Mouse (Mus musculus) lung, embryonic 14.5 days (tissue): Measurements from ENCODE around the gene Exd2. TPM values are rescaled to one million over a fixed set of nuclear protein-coding genes. Genes with fewer than 3 reads are reported as not detected.

Source experiments
- ATAC-seq: fragments of 200-750 bp; cut with Nextera tagmentation; 2 replicates; pipeline ENCODE4 v1.8.0; 2017; ENCODE audit warnings: mild to moderate bottlenecking, moderate TSS enrichment, moderate library complexity; ENCODE audit not compliant: insufficient read depth
- DNase-seq: peaks from one replicate; pipeline ENCODE4 v3.0.0-alpha.2; 2015
- H3K27ac ChIP-seq: fragments of 300-500 bp; sonication (generic); 2 replicates; pipeline ENCODE4 v1.5.1; 2014; ENCODE audit warnings: low read depth, mild to moderate bottlenecking, moderate library complexity
- H3K27me3 ChIP-seq: fragments of 300-500 bp; sonication (generic); 2 replicates; pipeline ENCODE4 v1.6.1; 2014; ENCODE audit warnings: low read length, control low read depth; ENCODE audit not compliant: insufficient read depth
- H3K36me3 ChIP-seq: fragments of 300-500 bp; sonication (generic); 2 replicates; pipeline ENCODE4 v1.6.1; 2014; ENCODE audit warnings: control low read depth; ENCODE audit not compliant: insufficient read depth
- H3K4me1 ChIP-seq: fragments of 300-500 bp; sonication (generic); 2 replicates; pipeline ENCODE4 v1.6.1; 2014; ENCODE audit warnings: antibody characterized with exemption, control low read depth; ENCODE audit not compliant: insufficient read depth
- H3K4me2 ChIP-seq: fragments of 300-500 bp; sonication (generic); 2 replicates; pipeline ENCODE4 v1.6.1; 2014; ENCODE audit warnings: mild to moderate bottlenecking
- H3K4me3 ChIP-seq: fragments of 300-500 bp; sonication (generic); 2 replicates; pipeline ENCODE4 v1.5.1; 2014; ENCODE audit warnings: low read depth, low read length
- H3K9ac ChIP-seq: fragments of 300-500 bp; sonication (generic); 2 replicates; pipeline ENCODE4 v1.6.1; 2014
- H3K9me3 ChIP-seq: fragments of 300-500 bp; sonication (generic); 2 replicates; pipeline ENCODE4 v1.6.1; 2016; ENCODE audit warnings: low read depth, low read length, control low read depth
- CTCF ChIP-seq: IDR thresholded peaks from 2 replicates; pipeline ENCODE4 v1.5.1; 2016; ENCODE audit warnings: antibody characterized with exemption, low read depth
- WGBS: fragments of 180-500 bp; shearing (Covaris S2); extraction: QIAGEN DNeasy Blood & Tissue Kit; methylation state at CpG from one replicate; pipeline ENCODE4 v1.1.7; 2014; 5-methylcytosine and 5-hydroxymethylcytosine counted together
- polyA plus RNA-seq: library from polyadenylated mRNA; unstranded; fragments of >200 nt; fragmentation: Nextera tagmentation; extraction: Ambion mirVana; gene quantifications from 2 replicates; pipeline ENCODE4 v1.2.1, GENCODE M21; 2014

The Exd2 gene
- polyA plus RNA-seq, 1 experiment from 2014 or later, result 28.5 TPM

DNA sequence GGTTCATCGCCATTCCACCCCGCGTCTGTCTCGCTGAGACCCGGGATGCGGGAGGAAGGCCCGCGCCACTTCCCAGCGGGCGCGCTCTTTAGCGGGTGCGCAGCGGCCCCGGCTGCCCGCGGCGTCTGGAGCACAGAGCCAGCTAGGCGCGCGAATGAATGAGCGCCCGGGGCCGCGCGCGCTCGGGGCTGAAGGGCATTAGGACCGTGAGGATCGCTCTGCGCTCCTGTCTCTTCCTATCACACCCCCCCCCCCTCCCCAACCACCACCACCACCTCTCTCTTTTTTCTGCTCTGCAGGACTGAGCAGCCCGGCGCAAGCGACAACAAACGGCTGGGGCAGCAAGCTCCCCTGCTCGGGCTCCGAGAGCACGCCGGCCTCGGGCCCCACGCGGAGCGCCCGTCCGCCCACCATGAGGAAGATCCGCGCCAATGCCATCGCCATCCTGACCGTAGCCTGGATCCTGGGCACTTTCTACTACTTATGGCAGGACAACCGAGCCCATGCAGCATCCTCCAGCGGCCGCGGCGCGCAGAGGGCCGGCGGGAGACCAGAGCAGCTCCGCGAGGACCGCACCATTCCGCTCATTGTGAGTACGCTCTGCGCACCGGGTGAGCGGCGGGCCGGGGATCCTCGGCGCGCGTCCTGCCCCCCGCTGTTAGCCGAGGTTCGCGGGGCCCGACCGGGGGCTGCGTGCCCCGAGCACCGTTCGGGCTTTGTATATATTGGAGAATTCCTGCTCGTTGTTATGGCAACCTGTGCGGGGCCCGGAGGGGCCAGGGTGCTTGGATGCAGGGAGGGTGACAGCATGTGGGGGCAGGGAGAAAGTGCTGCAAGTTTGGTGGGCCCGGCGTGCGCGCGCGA lies 56.1 kb downstream of the Exd2 start:
- Histone ChIP-seq H3K4me1 (no peaks in the 10 kb centered on the region), H3K36me3 (no peaks in the 10 kb centered on the region), H3K27me3 (peaks cover 51% of the 10 kb centered on the region), H3K4me3 (peak overlapping the region; percentile 49), H3K9me3 (no peaks in the 10 kb centered on the region), H3K9ac (peak overlapping the region; percentile 57), H3K27ac (no peak overlapping the region), H3K4me2 (peak overlapping the region; percentile 99)
- WGBS, result under 1% methylated on average over 80 of the region's 90 CpGs
- DNase-seq (peak; percentile 76), ATAC-seq (peak; percentile 72)
- TF ChIP-seq CTCF, result no peak

DNA sequence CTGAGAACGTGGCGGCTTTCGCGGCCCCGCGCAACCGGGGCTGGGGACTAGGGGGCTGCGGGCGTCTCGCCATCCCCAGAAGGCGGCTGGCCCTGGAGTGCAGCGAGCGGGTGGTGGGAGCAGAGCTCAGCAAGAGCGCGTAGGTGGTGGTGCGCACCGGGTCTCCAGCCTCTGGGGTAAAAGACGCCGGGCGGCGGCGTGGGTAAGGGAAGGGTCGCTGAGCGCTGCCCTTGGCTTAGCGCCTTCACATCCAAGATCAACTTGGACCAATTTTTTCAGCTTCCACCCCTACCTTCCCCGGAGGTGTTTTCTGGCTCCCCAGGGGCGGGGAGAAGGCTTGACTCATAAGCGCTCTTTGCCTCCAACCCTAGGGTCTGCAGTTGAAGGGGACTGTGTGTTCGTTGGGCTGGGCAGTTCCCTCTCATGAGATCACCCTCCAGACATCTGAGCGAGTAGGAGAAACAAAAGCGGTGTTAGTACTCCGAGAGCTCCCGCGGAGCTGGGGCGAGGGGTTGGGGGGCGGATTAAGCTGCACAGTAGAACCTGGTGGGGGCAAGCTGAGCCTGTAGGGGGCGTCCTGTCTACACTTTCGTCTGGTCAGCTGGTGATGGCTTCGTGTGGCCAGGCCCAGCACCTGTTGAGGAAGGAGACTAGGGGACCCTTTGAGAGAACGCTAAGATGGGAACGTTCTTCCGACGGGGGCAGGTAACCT lies 56.9 kb downstream of the Exd2 start:
- no peak overlapping the region for H3K27ac ChIP-seq
- H3K9ac ChIP-seq, result peak overlapping the region; percentile 57
- no peaks in the 10 kb centered on the region for H3K4me1 ChIP-seq
- peak overlapping the region; percentile 49 for H3K4me3 ChIP-seq
- ATAC-seq, result peak; percentile 29
- DNase-seq, result peak; percentile 74
- peaks cover 51% of the 10 kb centered on the region for H3K27me3 ChIP-seq
- no peaks in the 10 kb centered on the region for H3K9me3 ChIP-seq
- peak overlapping the region; percentile 99 for H3K4me2 ChIP-seq
- 1% methylated on average over 43 of the region's 43 CpGs for WGBS
- no peaks in the 10 kb centered on the region for H3K36me3 ChIP-seq
- TF ChIP-seq CTCF, result peak; percentile 63

DNA sequence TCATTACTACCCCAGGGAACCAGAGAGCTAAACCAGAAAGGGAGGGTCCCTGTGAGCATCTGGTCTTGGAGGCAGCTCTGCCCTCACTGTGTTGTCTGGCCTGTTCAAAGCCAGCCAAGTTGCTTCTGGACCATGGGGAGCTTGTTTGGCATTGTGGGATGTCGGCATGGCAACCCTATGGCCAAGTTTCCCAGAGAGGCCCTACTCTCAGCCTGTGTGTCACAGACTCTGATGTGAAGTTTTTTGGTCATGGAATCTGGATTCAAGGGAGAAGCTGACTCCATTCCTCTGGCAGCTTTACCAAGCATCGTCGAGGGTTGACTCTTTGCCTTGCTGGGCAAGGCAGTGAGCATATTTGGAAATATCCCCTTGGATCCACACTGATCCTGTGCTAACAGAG lies 59.1 kb downstream of the Exd2 start:
- DNase-seq, result peak; percentile 9
- 61% methylated on average over 3 of the region's 3 CpGs for WGBS
- no peak for TF ChIP-seq CTCF
- H3K9ac ChIP-seq, result no peak overlapping the region
- no peak overlapping the region for H3K4me2 ChIP-seq
- H3K4me1 ChIP-seq, result no peaks in the 10 kb centered on the region
- no peaks in the 10 kb centered on the region for H3K36me3 ChIP-seq
- ATAC-seq, result no peak
- no peak overlapping the region for H3K27ac ChIP-seq
- no peaks in the 10 kb centered on the region for H3K9me3 ChIP-seq
- H3K27me3 ChIP-seq, result peaks cover 42% of the 10 kb centered on the region
- no peak overlapping the region for H3K4me3 ChIP-seq

DNA sequence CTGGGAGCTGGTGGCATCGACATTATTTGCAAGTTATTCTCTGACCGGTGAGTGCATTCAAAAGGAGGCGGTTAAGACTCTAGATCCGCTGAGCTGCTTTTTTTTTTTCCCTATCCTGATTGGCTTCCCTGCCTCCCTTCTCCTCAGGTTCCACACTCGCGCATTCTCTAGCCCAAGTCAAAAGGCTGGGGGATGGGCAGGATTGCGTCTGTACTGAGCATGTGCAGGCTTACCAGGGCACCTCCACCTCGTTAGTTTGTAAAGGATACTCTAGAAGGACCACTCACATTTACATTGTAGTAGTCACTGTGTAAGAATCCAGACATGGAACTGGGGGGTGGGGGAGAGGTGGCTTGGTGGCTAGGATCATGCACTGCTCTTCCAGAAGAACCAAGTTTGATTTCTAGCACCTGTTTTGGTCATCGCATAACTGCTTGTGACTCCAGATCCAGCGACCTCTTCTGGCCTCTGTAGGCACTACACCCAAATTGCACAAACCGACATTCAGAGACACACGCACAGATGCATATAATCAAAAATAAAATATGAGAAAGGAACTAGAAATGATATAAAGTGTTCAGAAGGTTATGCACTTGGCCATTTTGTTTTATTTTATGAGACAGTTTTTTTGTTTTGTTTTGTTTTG lies 61.5 kb downstream of the Exd2 start:
- Histone ChIP-seq H3K27me3 (peaks cover 18% of the 10 kb centered on the region), H3K4me2 (no peak overlapping the region), H3K9me3 (no peaks in the 10 kb centered on the region), H3K4me3 (no peak overlapping the region), H3K27ac (no peak overlapping the region), H3K36me3 (no peaks in the 10 kb centered on the region), H3K4me1 (no peaks in the 10 kb centered on the region), H3K9ac (no peak overlapping the region)
- DNase-seq (peak; percentile 51), ATAC-seq (no peak)
- peak; percentile 36 for TF ChIP-seq CTCF
- 35% methylated on average over 12 of the region's 12 CpGs for WGBS

DNA sequence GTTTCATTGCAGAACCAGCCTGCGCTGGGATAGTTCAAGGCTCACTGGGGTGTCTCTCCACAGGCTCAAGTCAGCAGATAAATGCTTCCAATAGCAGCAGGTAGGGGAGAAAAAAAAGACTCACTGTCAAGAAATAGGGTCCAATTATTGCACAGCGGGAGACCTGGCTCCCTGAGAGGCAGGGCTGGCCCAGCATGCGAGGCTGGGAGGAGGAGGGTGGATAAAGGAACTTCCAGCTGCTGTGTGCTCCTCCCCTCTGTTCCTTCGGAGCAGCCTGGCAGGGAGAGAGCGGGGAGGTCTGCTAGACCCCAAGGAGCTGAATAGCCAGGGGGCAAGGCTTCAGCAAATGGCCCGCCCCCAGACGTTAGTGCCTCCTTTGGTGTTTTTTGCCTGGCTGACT lies 62.6 kb downstream of the Exd2 start:
- Histone ChIP-seq H3K4me3 (no peak overlapping the region), H3K27me3 (peaks cover 7% of the 10 kb centered on the region), H3K27ac (no peak overlapping the region), H3K4me2 (no peak overlapping the region), H3K36me3 (no peaks in the 10 kb centered on the region), H3K9ac (no peak overlapping the region), H3K4me1 (no peaks in the 10 kb centered on the region; the same call in 1 of the 2 replicates), H3K9me3 (no peaks in the 10 kb centered on the region)
- ATAC-seq (no peak), DNase-seq (peak; percentile 28)
- no peak for TF ChIP-seq CTCF
- WGBS, result 17% methylated on average over 7 of the region's 7 CpGs

DNA sequence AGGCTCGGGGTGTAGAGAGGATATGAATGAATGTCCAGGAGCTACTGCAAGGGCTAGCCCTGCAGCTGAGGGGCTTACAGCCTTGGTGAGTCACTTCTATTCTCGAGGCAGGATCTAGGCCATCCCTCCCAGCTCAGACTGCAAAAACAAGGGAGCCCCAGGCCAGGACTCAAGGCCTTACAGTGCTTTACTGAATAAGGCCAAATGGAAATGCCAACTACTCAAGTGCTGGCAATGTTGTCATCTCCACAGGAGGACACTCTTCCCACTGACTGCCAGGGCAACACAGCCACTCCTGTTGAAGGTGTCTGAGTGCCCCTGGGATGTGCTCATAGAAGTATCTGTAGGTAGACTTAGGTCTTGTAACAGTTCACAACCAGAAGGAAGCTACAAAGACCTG lies 63.6 kb downstream of the Exd2 start:
- Histone ChIP-seq H3K36me3 (no peaks in the 10 kb centered on the region), H3K4me3 (no peak overlapping the region), H3K4me2 (no peak overlapping the region), H3K4me1 (no peaks in the 10 kb centered on the region; the same call in 1 of the 2 replicates), H3K27me3 (no peaks in the 10 kb centered on the region), H3K9ac (no peak overlapping the region), H3K27ac (no peak overlapping the region), H3K9me3 (no peaks in the 10 kb centered on the region)
- ATAC-seq (no peak), DNase-seq (no peak)
- WGBS, result 73% methylated on average over 2 of the region's 2 CpGs
- TF ChIP-seq CTCF, result no peak
